Mouse (Mus musculus) embryonic facial prominence, embryonic 15.5 days (tissue): ENCODE measurements around the gene Sorcs1. TPM values are rescaled to one million over a fixed set of nuclear protein-coding genes. Genes with fewer than 3 reads are reported as not detected.

ENCODE experiments used
- ATAC-seq: fragments of 200-750 bp; cut with Nextera tagmentation; 2 replicates; pipeline ENCODE4 v1.8.0; 2017; ENCODE audit warnings: low read depth, moderate TSS enrichment; ENCODE audit not compliant: insufficient number of reproducible peaks, low FRiP score, low TSS enrichment
- H3K27ac ChIP-seq: fragments of 300-500 bp; sonication (generic); replicated peaks from 2 replicates; pipeline ENCODE4 v1.5.1; 2015; ENCODE audit warnings: mild to moderate bottlenecking, inconsistent platforms
- H3K27me3 ChIP-seq: fragments of 300-500 bp; sonication (generic); 2 replicates; pipeline ENCODE4 v1.6.1; 2015; ENCODE audit warnings: inconsistent platforms
- H3K36me3 ChIP-seq: fragments of 300-500 bp; sonication (generic); 2 replicates; pipeline ENCODE4 v1.6.1; 2015; ENCODE audit warnings: mild to moderate bottlenecking, inconsistent platforms
- H3K4me1 ChIP-seq: fragments of 300-500 bp; sonication (generic); 2 replicates; pipeline ENCODE4 v1.6.1; 2015; ENCODE audit warnings: inconsistent platforms
- H3K4me2 ChIP-seq: fragments of 300-500 bp; sonication (generic); replicated peaks from 2 replicates; pipeline ENCODE4 v1.6.1; 2015; ENCODE audit warnings: mild to moderate bottlenecking, inconsistent platforms
- H3K4me3 ChIP-seq: fragments of 300-500 bp; sonication (generic); replicated peaks from 2 replicates; pipeline ENCODE4 v1.5.1; 2015; ENCODE audit warnings: mild to moderate bottlenecking, inconsistent platforms
- H3K9ac ChIP-seq: fragments of 300-500 bp; sonication (generic); 2 replicates; pipeline ENCODE4 v1.6.1; 2015; ENCODE audit warnings: inconsistent platforms
- H3K9me3 ChIP-seq: fragments of 300-500 bp; sonication (generic); replicated peaks from 2 replicates; pipeline ENCODE4 v1.6.1; 2016; ENCODE audit warnings: inconsistent platforms
- WGBS: fragments of 180-500 bp; shearing (Covaris S2); methylation state at CpG from one replicate; pipeline ENCODE4 v1.1.7; 2015; 5-methylcytosine and 5-hydroxymethylcytosine counted together
- polyA plus RNA-seq: library from polyadenylated mRNA; unstranded; fragments of >200 nt; fragmentation: Nextera tagmentation; extraction: Ambion mirVana; gene quantifications from 2 replicates; pipeline ENCODE4 v1.2.1, GENCODE M21; 2015

The Sorcs1 gene
- polyA plus RNA-seq, 1 experiment from 2014 or later: 2.7 TPM

GRCm38 (mm10) chr19:50640251-50641032, 38.0 kb downstream of the Sorcs1 start:
- 72% methylated on average over 8 of the region's 8 CpGs for WGBS
- no peaks in the 10 kb centered on the region for H3K9me3 ChIP-seq
- no peaks in the 10 kb centered on the region for H3K27me3 ChIP-seq
- H3K4me3 ChIP-seq: no peak overlapping the region
- ATAC-seq: no peak
- no peaks in the 10 kb centered on the region for H3K4me1 ChIP-seq
- H3K36me3 ChIP-seq: no peaks in the 10 kb centered on the region
- no peak overlapping the region for H3K27ac ChIP-seq
- no peak overlapping the region for H3K9ac ChIP-seq
- H3K4me2 ChIP-seq: no peak overlapping the region

GRCm38 (mm10) chr19:50638176-50638575, 40.3 kb downstream of the Sorcs1 start:
- H3K27me3 ChIP-seq: no peaks in the 10 kb centered on the region
- H3K36me3 ChIP-seq: no peaks in the 10 kb centered on the region
- no peak overlapping the region for H3K9ac ChIP-seq
- WGBS: 72% methylated on average over 6 of the region's 6 CpGs
- H3K4me3 ChIP-seq: no peak overlapping the region
- H3K9me3 ChIP-seq: no peaks in the 10 kb centered on the region
- H3K27ac ChIP-seq: no peak overlapping the region
- no peak for ATAC-seq
- no peaks in the 10 kb centered on the region for H3K4me1 ChIP-seq
- no peak overlapping the region for H3K4me2 ChIP-seq

GRCm38 (mm10) chr19:50614013-50614412, 64.4 kb downstream of the Sorcs1 start:
- no peak for ATAC-seq
- Histone ChIP-seq H3K27ac (no peak overlapping the region), H3K36me3 (no peaks in the 10 kb centered on the region), H3K9ac (no peak overlapping the region), H3K9me3 (no peaks in the 10 kb centered on the region), H3K27me3 (no peaks in the 10 kb centered on the region), H3K4me2 (no peak overlapping the region; the same call in 1 of the 2 replicates), H3K4me1 (no peaks in the 10 kb centered on the region), H3K4me3 (no peak overlapping the region)
- WGBS: 27% methylated on average over 9 of the region's 9 CpGs

GRCm38 (mm10) chr19:50611619-50612018, 66.8 kb downstream of the Sorcs1 start:
- Histone ChIP-seq H3K4me1 (no peaks in the 10 kb centered on the region), H3K27ac (no peak overlapping the region), H3K27me3 (no peaks in the 10 kb centered on the region), H3K4me3 (no peak overlapping the region), H3K9ac (no peak overlapping the region), H3K9me3 (no peaks in the 10 kb centered on the region), H3K36me3 (no peaks in the 10 kb centered on the region), H3K4me2 (no peak overlapping the region)
- no peak for ATAC-seq
- 33% methylated on average over 3 of the region's 3 CpGs for WGBS

- H3K27ac ChIP-seq: no peak overlapping the region
- WGBS: 39% methylated on average over 4 of the region's 4 CpGs
- no peak overlapping the region for H3K4me2 ChIP-seq
- no peak for ATAC-seq
- no peaks in the 10 kb centered on the region for H3K9me3 ChIP-seq
- H3K27me3 ChIP-seq: no peaks in the 10 kb centered on the region
- no peaks in the 10 kb centered on the region for H3K36me3 ChIP-seq
- no peaks in the 10 kb centered on the region for H3K4me1 ChIP-seq
- H3K4me3 ChIP-seq: no peak overlapping the region
- no peak overlapping the region for H3K9ac ChIP-seq
Observed at GRCm38 (mm10) chr19:50603882-50604281, 74.6 kb downstream of the Sorcs1 start.

GRCm38 (mm10) chr19:50603380-50603779, 75.1 kb downstream of the Sorcs1 start:
- H3K4me1 ChIP-seq: no peaks in the 10 kb centered on the region
- H3K27ac ChIP-seq: no peak overlapping the region
- no peak overlapping the region for H3K9ac ChIP-seq
- H3K36me3 ChIP-seq: no peaks in the 10 kb centered on the region
- WGBS: 71% methylated on average over 5 of the region's 5 CpGs
- no peak for ATAC-seq
- H3K27me3 ChIP-seq: no peaks in the 10 kb centered on the region
- H3K4me2 ChIP-seq: no peak overlapping the region
- H3K4me3 ChIP-seq: no peak overlapping the region
- H3K9me3 ChIP-seq: no peaks in the 10 kb centered on the region

GRCm38 (mm10) chr19:50597300-50597699, 81.1 kb downstream of the Sorcs1 start:
- no peaks in the 10 kb centered on the region for H3K27me3 ChIP-seq
- no peak overlapping the region for H3K4me2 ChIP-seq
- no peak overlapping the region for H3K4me3 ChIP-seq
- no peaks in the 10 kb centered on the region for H3K36me3 ChIP-seq
- no peak overlapping the region for H3K27ac ChIP-seq
- ATAC-seq: no peak
- H3K9ac ChIP-seq: no peak overlapping the region
- H3K9me3 ChIP-seq: no peaks in the 10 kb centered on the region
- 68% methylated on average over 4 of the region's 4 CpGs for WGBS
- H3K4me1 ChIP-seq: no peaks in the 10 kb centered on the region

- H3K27me3 ChIP-seq: no peaks in the 10 kb centered on the region
- H3K9ac ChIP-seq: no peak overlapping the region
- no peaks in the 10 kb centered on the region for H3K4me1 ChIP-seq
- no peak overlapping the region for H3K4me2 ChIP-seq
- no peaks in the 10 kb centered on the region for H3K36me3 ChIP-seq
- H3K9me3 ChIP-seq: no peaks in the 10 kb centered on the region
- 89% methylated on average over 5 of the region's 5 CpGs for WGBS
- H3K27ac ChIP-seq: no peak overlapping the region
- ATAC-seq: no peak
- no peak overlapping the region for H3K4me3 ChIP-seq
Observed at GRCm38 (mm10) chr19:50586182-50586581, 92.3 kb downstream of the Sorcs1 start.

GRCm38 (mm10) chr19:50582952-50583351, 95.5 kb downstream of the Sorcs1 start:
- H3K36me3 ChIP-seq: no peaks in the 10 kb centered on the region
- H3K4me2 ChIP-seq: no peak overlapping the region
- H3K4me3 ChIP-seq: no peak overlapping the region
- H3K9me3 ChIP-seq: no peaks in the 10 kb centered on the region
- no peaks in the 10 kb centered on the region for H3K27me3 ChIP-seq
- H3K9ac ChIP-seq: no peak overlapping the region
- no peaks in the 10 kb centered on the region for H3K4me1 ChIP-seq
- no peak overlapping the region for H3K27ac ChIP-seq
- no peak for ATAC-seq

- H3K4me1 ChIP-seq: no peaks in the 10 kb centered on the region
- no peak overlapping the region for H3K4me3 ChIP-seq
- ATAC-seq: no peak
- no peak overlapping the region for H3K4me2 ChIP-seq
- no peak overlapping the region for H3K27ac ChIP-seq
- H3K27me3 ChIP-seq: no peaks in the 10 kb centered on the region
- no peaks in the 10 kb centered on the region for H3K9me3 ChIP-seq
- H3K36me3 ChIP-seq: no peaks in the 10 kb centered on the region
- no peak overlapping the region for H3K9ac ChIP-seq
- WGBS: 36% methylated on average over 1 of the region's 1 CpGs
Observed at GRCm38 (mm10) chr19:50569669-50570195, 108.7 kb downstream of the Sorcs1 start.

GRCm38 (mm10) chr19:50566306-50566705, 112.1 kb downstream of the Sorcs1 start:
- Histone ChIP-seq H3K9me3 (no peaks in the 10 kb centered on the region), H3K4me3 (no peak overlapping the region), H3K36me3 (no peaks in the 10 kb centered on the region), H3K4me1 (no peaks in the 10 kb centered on the region), H3K27ac (no peak overlapping the region), H3K9ac (no peak overlapping the region), H3K27me3 (no peaks in the 10 kb centered on the region), H3K4me2 (no peak overlapping the region)
- no peak for ATAC-seq
- WGBS: 81% methylated on average over 2 of the region's 2 CpGs

GRCm38 (mm10) chr19:50558771-50559170, 119.7 kb downstream of the Sorcs1 start:
- Histone ChIP-seq H3K4me3 (no peak overlapping the region), H3K27ac (no peak overlapping the region), H3K4me2 (no peak overlapping the region), H3K9me3 (no peaks in the 10 kb centered on the region), H3K36me3 (no peaks in the 10 kb centered on the region), H3K9ac (no peak overlapping the region), H3K4me1 (no peaks in the 10 kb centered on the region), H3K27me3 (no peaks in the 10 kb centered on the region)
- no peak for ATAC-seq
- 28% methylated on average over 6 of the region's 6 CpGs for WGBS
